Mouse (Mus musculus): ENCODE measurements around the gene Olfr805.

Olfr805 gene

GRCm38 (mm10) chr10:129729275-129729674 lies at the start of gene Olfr805:
TSS of gene Olfr805 (minus strand) at chr10:129729375.
- no peak for DNase-seq (ENCODE audit: low spot score)

GRCm38 (mm10) chr10:129778123-129778522 lies 48.9 kb upstream of the Olfr805 start:
- DNase-seq (ENCODE audit: low spot score): no peak

- DNase-seq (ENCODE audit: low spot score): no peak
These were observed 45.2 kb upstream of the Olfr805 start, which contains the start of gene Olfr809 for GRCm38 (mm10) chr10:129774338-129774737. TSS of gene Olfr809 (plus strand) at chr10:129774638.

GRCm38 (mm10) chr10:129765182-129765581 lies 36.0 kb upstream of the Olfr805 start, which contains the start of gene Olfr808:
TSS of gene Olfr808 (plus strand) at chr10:129765482.
- DNase-seq (ENCODE audit: low spot score): no peak

GRCm38 (mm10) chr10:129757693-129758092 lies 28.5 kb upstream of the Olfr805 start, which contains the start of gene Olfr807:
TSS of gene Olfr807 (minus strand) at chr10:129757793.
- no peak for DNase-seq (ENCODE audit: low spot score)

- DNase-seq (ENCODE audit: low spot score): no peak
These were observed 12.6 kb upstream of the Olfr805 start, which contains the start of gene Olfr806 for GRCm38 (mm10) chr10:129741821-129742220. TSS of gene Olfr806 (minus strand) at chr10:129741921.

- DNase-seq (ENCODE audit: low spot score): no peak
These were observed 26.3 kb downstream of the Olfr805 start, which contains the start of gene Olfr804 for GRCm38 (mm10) chr10:129702910-129703309. TSS of gene Olfr804 (plus strand) at chr10:129703210.

GRCm38 (mm10) chr10:129694186-129694585 lies 35.0 kb downstream of the Olfr805 start, which contains the start of gene Olfr803:
TSS of gene Olfr803 (minus strand) at chr10:129694286.
- no peak for DNase-seq (ENCODE audit: low spot score)

- DNase-seq (ENCODE audit: low spot score): no peak
These were observed 41.1 kb downstream of the Olfr805 start, which contains the start of gene Olfr802 for GRCm38 (mm10) chr10:129688069-129688468. TSS of gene Olfr802 (minus strand) at chr10:129688169.

- no peak for DNase-seq (ENCODE audit: low spot score)
These were observed 55.4 kb downstream of the Olfr805 start, which contains the start of gene Olfr801 for GRCm38 (mm10) chr10:129673765-129674164. TSS of gene Olfr801 (minus strand) at chr10:129673865.

Data from embryo, embryonic 10.5 days (tissue).